Mouse (Mus musculus): ENCODE measurements around the gene Dtx3. TPM values are rescaled to one million over a fixed set of nuclear protein-coding genes. Genes with fewer than 3 reads are reported as not detected.

Gene Dtx3
- total RNA-seq, 1 experiment: 29.5 TPM

GRCm38 (mm10) chr10:127178286-127179027 is 17.1 kb downstream of the Dtx3 start:
- Histone ChIP-seq H3K36me3 (ENCODE audit: control insufficient read depth, insufficient read depth, low read length, poor library complexity, severe bottlenecking) (no peaks in the 10 kb centered on the region; the same call in 1 of the 2 replicates), H3K4me1 (ENCODE audit: control insufficient read depth in 2 of 2, insufficient read depth in 2 of 2, low read length in 2 of 2, poor library complexity in 1 of 2) (peaks cover 5 to 27% of the 10 kb centered on the region in 2 experiments), H3K9me3 (ENCODE audit: control insufficient read depth, insufficient read depth, low read depth, low read length) (no peaks in the 10 kb centered on the region), H3K4me3 (ENCODE audit: insufficient read depth in 1 of 2, low read depth in 1 of 2, low read length in 2 of 2, poor library complexity in 1 of 2, severe bottlenecking in 1 of 2) (peak overlapping the region; percentile 30 to 47; a peak in 2 of 4 replicates), H3K9ac (ENCODE audit: insufficient read depth, low read depth, low read length, poor library complexity, severe bottlenecking) (no peak overlapping the region), H3K27ac (ENCODE audit: insufficient read depth, low read depth, low read length, poor library complexity, severe bottlenecking) (no peak overlapping the region)
- no peak for DNase-seq (ENCODE audit: low read depth, low spot score)
- in situ Hi-C loops (cut with MboI; ENCODE audit: low sequenced_read_pairs in 2 of 2, unreplicated experiment in 2 of 2): no loop called here
- TF ChIP-seq ZC3H11A (IDR thresholded peaks at IDR 0.05; ENCODE audit: borderline replicate concordance, low read depth, low read length) (no peak), CHD2 (IDR thresholded peaks at IDR 0.05; ENCODE audit: low read depth, low read length) (no peak), MAFK (IDR thresholded peaks at IDR 0.05; ENCODE audit: insufficient read depth, low read depth, low read length) (no peak), ZNF384 (IDR thresholded peaks at IDR 0.05; ENCODE audit: low read depth, low read length) (no peak), HCFC1 (IDR thresholded peaks at IDR 0.05; ENCODE audit: borderline replicate concordance, insufficient read depth, low read length) (no peak)

DNA sequence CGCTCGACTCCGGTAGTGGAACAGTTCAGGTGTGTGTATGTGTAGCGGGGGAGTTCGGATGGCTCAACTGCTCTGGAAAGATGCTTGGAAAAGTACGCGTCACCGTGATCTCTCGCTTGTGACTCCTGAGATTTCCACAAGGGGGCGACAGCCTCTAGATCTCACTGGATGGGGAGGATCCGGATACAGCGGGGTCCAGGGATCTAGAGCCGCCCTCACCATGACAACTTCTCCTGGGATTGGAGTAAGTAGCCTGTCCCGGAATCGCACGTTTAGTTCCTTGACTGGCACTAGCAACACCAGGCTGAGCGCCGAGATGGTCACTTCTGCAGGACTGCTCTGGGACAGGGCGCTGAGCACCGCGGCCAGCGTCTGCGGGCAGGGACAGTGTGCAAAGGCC is 17.8 kb downstream of the Dtx3 start:
- Histone ChIP-seq H3K4me1 (ENCODE audit: control insufficient read depth in 2 of 2, insufficient read depth in 2 of 2, low read length in 2 of 2, poor library complexity in 1 of 2) (peaks cover 5 to 22% of the 10 kb centered on the region in 2 experiments), H3K36me3 (ENCODE audit: control insufficient read depth, insufficient read depth, low read length, poor library complexity, severe bottlenecking) (no peaks in the 10 kb centered on the region), H3K9ac (ENCODE audit: insufficient read depth, low read depth, low read length, poor library complexity, severe bottlenecking) (no peak overlapping the region; the same call in 1 of the 2 replicates), H3K4me3 (ENCODE audit: insufficient read depth in 1 of 2, low read depth in 1 of 2, low read length in 2 of 2, poor library complexity in 1 of 2, severe bottlenecking in 1 of 2) (peak overlapping the region; percentile 30 to 47; a peak in 3 of 4 replicates), H3K27ac (ENCODE audit: insufficient read depth, low read depth, low read length, poor library complexity, severe bottlenecking) (no peak overlapping the region), H3K9me3 (ENCODE audit: control insufficient read depth, insufficient read depth, low read depth, low read length) (no peaks in the 10 kb centered on the region)
- DNase-seq (ENCODE audit: low read depth, low spot score): peak; percentile 93
- TF ChIP-seq ZC3H11A (IDR thresholded peaks at IDR 0.05; ENCODE audit: borderline replicate concordance, low read depth, low read length) (no peak), MAFK (IDR thresholded peaks at IDR 0.05; ENCODE audit: insufficient read depth, low read depth, low read length) (no peak), CHD2 (IDR thresholded peaks at IDR 0.05; ENCODE audit: low read depth, low read length) (no peak), ZNF384 (IDR thresholded peaks at IDR 0.05; ENCODE audit: low read depth, low read length) (no peak), HCFC1 (IDR thresholded peaks at IDR 0.05; ENCODE audit: borderline replicate concordance, insufficient read depth, low read length) (no peak)
- in situ Hi-C loops (cut with MboI; ENCODE audit: low sequenced_read_pairs in 2 of 2, unreplicated experiment in 2 of 2): no loop called here

GRCm38 (mm10) chr10:127177235-127177634 is 18.3 kb downstream of the Dtx3 start:
- in situ Hi-C loops (cut with MboI; ENCODE audit: low sequenced_read_pairs in 2 of 2, unreplicated experiment in 2 of 2): no loop called here
- Histone ChIP-seq H3K4me1 (ENCODE audit: control insufficient read depth in 2 of 2, insufficient read depth in 2 of 2, low read length in 2 of 2, poor library complexity in 1 of 2) (peaks cover 5 to 22% of the 10 kb centered on the region in 2 experiments), H3K9ac (ENCODE audit: insufficient read depth, low read depth, low read length, poor library complexity, severe bottlenecking) (no peak overlapping the region; the same call in 1 of the 2 replicates), H3K4me3 (ENCODE audit: insufficient read depth in 1 of 2, low read depth in 1 of 2, low read length in 2 of 2, poor library complexity in 1 of 2, severe bottlenecking in 1 of 2) (peak overlapping the region in 1 of 2 experiments; percentile 62; a peak in 1 of 4 replicates), H3K27ac (ENCODE audit: insufficient read depth, low read depth, low read length, poor library complexity, severe bottlenecking) (no peak overlapping the region), H3K9me3 (ENCODE audit: control insufficient read depth, insufficient read depth, low read depth, low read length) (no peaks in the 10 kb centered on the region), H3K36me3 (ENCODE audit: control insufficient read depth, insufficient read depth, low read length, poor library complexity, severe bottlenecking) (no peaks in the 10 kb centered on the region)
- TF ChIP-seq ZNF384 (IDR thresholded peaks at IDR 0.05; ENCODE audit: low read depth, low read length) (no peak), CHD2 (IDR thresholded peaks at IDR 0.05; ENCODE audit: low read depth, low read length) (no peak), HCFC1 (IDR thresholded peaks at IDR 0.05; ENCODE audit: borderline replicate concordance, insufficient read depth, low read length) (no peak), ZC3H11A (IDR thresholded peaks at IDR 0.05; ENCODE audit: borderline replicate concordance, low read depth, low read length) (no peak), MAFK (IDR thresholded peaks at IDR 0.05; ENCODE audit: insufficient read depth, low read depth, low read length) (no peak)
- no peak for DNase-seq (ENCODE audit: low read depth, low spot score)

DNA sequence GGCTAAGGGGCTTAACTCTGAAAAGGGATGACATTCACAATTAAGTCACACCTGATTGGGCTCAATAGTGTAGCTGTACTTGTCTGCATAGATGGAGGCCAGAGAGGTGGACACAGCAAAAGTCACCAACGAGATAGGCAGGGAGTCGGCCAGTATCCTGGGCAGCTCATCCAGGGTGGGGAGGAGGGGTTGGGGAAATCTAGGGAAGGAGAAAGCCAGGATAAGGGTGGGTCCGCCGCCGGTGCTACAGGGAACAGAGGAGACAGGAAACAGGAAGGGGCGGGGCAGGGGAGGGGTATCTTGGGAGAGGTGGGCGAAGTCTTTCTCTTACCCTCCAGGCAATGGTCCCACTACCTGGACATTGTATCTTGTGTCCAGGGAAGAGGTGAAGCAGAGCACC is 18.8 kb downstream of the Dtx3 start:
- TF ChIP-seq CHD2 (IDR thresholded peaks at IDR 0.05; ENCODE audit: low read depth, low read length): no peak
- TF ChIP-seq ZNF384 (IDR thresholded peaks at IDR 0.05; ENCODE audit: low read depth, low read length): no peak
- no peak for TF ChIP-seq ZC3H11A (IDR thresholded peaks at IDR 0.05; ENCODE audit: borderline replicate concordance, low read depth, low read length)
- no peak for TF ChIP-seq HCFC1 (IDR thresholded peaks at IDR 0.05; ENCODE audit: borderline replicate concordance, insufficient read depth, low read length)
- TF ChIP-seq MAFK (IDR thresholded peaks at IDR 0.05; ENCODE audit: insufficient read depth, low read depth, low read length): no peak
- Histone ChIP-seq H3K36me3 (ENCODE audit: control insufficient read depth, insufficient read depth, low read length, poor library complexity, severe bottlenecking) (no peaks in the 10 kb centered on the region), H3K9me3 (ENCODE audit: control insufficient read depth, insufficient read depth, low read depth, low read length) (no peaks in the 10 kb centered on the region), H3K4me1 (ENCODE audit: control insufficient read depth in 2 of 2, insufficient read depth in 2 of 2, low read length in 2 of 2, poor library complexity in 1 of 2) (peaks cover 5 to 22% of the 10 kb centered on the region in 2 experiments), H3K9ac (ENCODE audit: insufficient read depth, low read depth, low read length, poor library complexity, severe bottlenecking) (no peak overlapping the region), H3K4me3 (ENCODE audit: insufficient read depth in 1 of 2, low read depth in 1 of 2, low read length in 2 of 2, poor library complexity in 1 of 2, severe bottlenecking in 1 of 2) (peak overlapping the region; percentile 42 to 62), H3K27ac (ENCODE audit: insufficient read depth, low read depth, low read length, poor library complexity, severe bottlenecking) (no peak overlapping the region)
- in situ Hi-C loops (cut with MboI; ENCODE audit: low sequenced_read_pairs in 2 of 2, unreplicated experiment in 2 of 2): no loop called here
- no peak for DNase-seq (ENCODE audit: low read depth, low spot score)

Measured in ES-E14 (cell line).